Mouse (Mus musculus) cortical plate, adult 2 months (tissue): ENCODE measurements around the gene Tbc1d9b.

ENCODE experiments used
- CTCF ChIP-seq: fragments of 200-500 bp; IDR thresholded peaks from 2 replicates; pipeline ENCODE4 v1.5.1; 2011; ENCODE audit warnings: mild to moderate bottlenecking, control low read depth, low read length; ENCODE audit not compliant: insufficient read depth; ENCODE audit errors: extremely low read depth
- POLR2A ChIP-seq: fragments of 200-500 bp; IDR thresholded peaks from 2 replicates; pipeline ENCODE4 v1.6.1; 2011; ENCODE audit warnings: mild to moderate bottlenecking, low read length, control low read depth; ENCODE audit not compliant: insufficient read depth; ENCODE audit errors: extremely low read depth

GRCm38 (mm10) chr11:50174730-50175187 is 43.6 kb downstream of the Tbc1d9b start:
- TF ChIP-seq CTCF (no peak), POLR2A (peak; percentile 91)
